Mouse (Mus musculus): ENCODE results near the gene Dsp. TPM values are rescaled to one million over a fixed set of nuclear protein-coding genes. Genes with fewer than 3 reads are reported as not detected.

Gene Dsp
- total and polyA plus RNA-seq, 2 experiments from 2014 or later: 0.47 to 0.76 TPM

DNA sequence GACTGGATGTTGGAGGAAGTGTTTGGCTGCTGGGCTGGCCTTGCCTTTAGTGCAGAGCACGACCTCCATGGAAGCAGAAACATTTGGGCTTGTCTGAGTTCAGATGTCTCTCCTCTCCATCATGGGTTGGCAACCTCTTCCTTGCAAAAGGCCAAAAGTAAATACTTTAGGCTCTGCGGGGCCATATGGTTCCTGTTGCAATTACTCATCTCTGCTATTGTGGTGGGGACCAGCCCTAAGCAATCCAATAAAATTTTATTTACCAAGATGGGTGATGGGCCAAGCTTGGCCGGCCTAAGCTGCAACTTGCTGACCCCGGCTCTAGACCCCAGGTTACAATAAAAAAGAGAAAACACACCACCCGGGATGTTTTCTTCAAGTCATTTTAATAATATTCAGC is 97.1 kb downstream of the Dsp start:
- no peaks in the 10 kb centered on the region for H3K4me1 ChIP-seq (ENCODE audit: insufficient read depth)
- DNase-seq (no peak), ATAC-seq (no peak)
- no peaks in the 10 kb centered on the region for H3K27me3 ChIP-seq (ENCODE audit: insufficient read depth, low read length)
- no peaks in the 10 kb centered on the region for H3K9me3 ChIP-seq (ENCODE audit: low read length)
- H3K27ac ChIP-seq (ENCODE audit: low read depth, low read length): no peak overlapping the region
- WGBS: 83% methylated on average over 5 of the region's 5 CpGs
- H3K36me3 ChIP-seq (ENCODE audit: insufficient read depth): no peaks in the 10 kb centered on the region
- no peak overlapping the region for H3K4me2 ChIP-seq (ENCODE audit: low read depth)
- H3K9ac ChIP-seq: no peak overlapping the region
- H3K4me3 ChIP-seq (ENCODE audit: low read depth, low read length): no peak overlapping the region
- TF ChIP-seq CTCF (IDR thresholded peaks at IDR 0.05; ENCODE audit: low read depth): no peak

Other genes starting within 250 kb of the Dsp start
- gene Ssr1, start 157.1 kb upstream of the Dsp start, total RNA-seq (2014; rRNA removed): 36.4 and 48.8 TPM in 2 replicates
- gene Ssr1, start 157.1 kb upstream of the Dsp start, polyA plus RNA-seq (2015; fragmentation: Nextera tagmentation; extraction: Ambion mirVana): 71.1 and 75.6 TPM in 2 replicates
- 43.7 and 53.4 TPM in 2 replicates for gene Riok1, start 114.3 kb upstream of the Dsp start, total RNA-seq (2014; rRNA removed)
- 27.9 and 37.8 TPM in 2 replicates for gene Riok1, start 114.3 kb upstream of the Dsp start, polyA plus RNA-seq (2015; fragmentation: Nextera tagmentation; extraction: Ambion mirVana)
- gene Cage1, start 114.2 kb upstream of the Dsp start, total RNA-seq (2014; rRNA removed): 3.2 and 5.7 TPM in 2 replicates
- gene Cage1, start 114.2 kb upstream of the Dsp start, polyA plus RNA-seq (2015; fragmentation: Nextera tagmentation; extraction: Ambion mirVana): 2.2 and 3.0 TPM in 2 replicates
- gene Snrnp48, start 53.6 kb downstream of the Dsp start, total RNA-seq (2014; rRNA removed): 14.9 and 17.1 TPM in 2 replicates
- gene Snrnp48, start 53.6 kb downstream of the Dsp start, polyA plus RNA-seq (2015; fragmentation: Nextera tagmentation; extraction: Ambion mirVana): 16.9 and 19.1 TPM in 2 replicates
- gene Bmp6, start 193.8 kb downstream of the Dsp start, total RNA-seq (2014; rRNA removed): 8.5 and 16.3 TPM in 2 replicates
- gene Bmp6, start 193.8 kb downstream of the Dsp start, polyA plus RNA-seq (2015; fragmentation: Nextera tagmentation; extraction: Ambion mirVana): 3.8 TPM in 2 replicates